Mouse (Mus musculus): Measurements from ENCODE around the gene Rps27. TPM values are rescaled to one million over a fixed set of nuclear protein-coding genes. Genes with fewer than 3 reads are reported as not detected.

Gene Rps27
- total RNA-seq, 1 experiment from 2014 or later: 5,955 TPM

DNA sequence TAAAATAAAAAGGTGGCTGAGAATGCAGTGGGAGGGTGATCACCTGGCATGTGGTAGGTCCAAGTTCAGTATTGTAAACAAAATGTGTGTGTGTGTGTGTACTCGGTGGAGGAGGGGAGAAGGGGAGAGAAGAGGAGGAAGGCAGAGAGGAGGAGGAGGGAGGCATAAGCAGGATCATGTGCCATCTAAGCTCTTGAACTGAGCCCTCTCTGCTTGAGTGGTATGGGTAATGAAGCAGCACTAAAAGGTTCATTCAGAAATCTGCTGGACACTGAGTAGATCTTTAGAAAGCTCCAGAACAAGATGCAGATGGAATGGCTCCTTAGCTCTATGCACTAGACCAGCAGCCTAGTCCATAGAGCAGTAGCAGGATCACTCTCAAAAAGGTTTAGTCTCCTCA lies 10.6 kb downstream of the Rps27 start:
- no peak for ATAC-seq (replicated peaks; ENCODE audit: insufficient number of reproducible peaks, low FRiP score, low TSS enrichment, poor library complexity, severe bottlenecking)

GRCm38 (mm10) chr3:90197548-90197947 lies 15.9 kb downstream of the Rps27 start:
- no peak for ATAC-seq (replicated peaks; ENCODE audit: insufficient number of reproducible peaks, low FRiP score, low TSS enrichment, poor library complexity, severe bottlenecking)

- ATAC-seq (replicated peaks; ENCODE audit: insufficient number of reproducible peaks, low FRiP score, low TSS enrichment, poor library complexity, severe bottlenecking): no peak
Observed at GRCm38 (mm10) chr3:90195644-90196043, 17.8 kb downstream of the Rps27 start.

DNA sequence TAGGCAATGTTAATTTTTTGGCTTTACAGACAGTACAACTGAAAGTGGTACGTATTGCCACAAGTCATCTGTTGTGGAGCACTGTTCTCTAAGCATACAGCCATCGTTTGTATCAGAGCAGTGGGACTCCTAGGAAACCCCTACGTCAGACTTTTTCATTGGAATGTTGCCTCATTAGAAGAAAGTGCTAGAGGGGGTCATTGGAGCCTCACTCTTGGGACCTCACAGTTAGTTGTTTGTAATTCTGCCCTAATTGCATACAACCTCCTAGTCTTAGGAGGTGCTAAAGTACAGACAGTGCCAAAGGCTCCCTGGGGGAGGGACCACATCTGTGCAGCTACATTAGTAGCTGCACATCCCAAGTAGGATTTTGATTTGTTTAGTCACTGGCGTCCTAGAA lies 18.7 kb downstream of the Rps27 start:
- no peak for ATAC-seq (replicated peaks; ENCODE audit: insufficient number of reproducible peaks, low FRiP score, low TSS enrichment, poor library complexity, severe bottlenecking)

GRCm38 (mm10) chr3:90190859-90191510 lies 22.5 kb downstream of the Rps27 start:
- no peak for ATAC-seq (replicated peaks; ENCODE audit: insufficient number of reproducible peaks, low FRiP score, low TSS enrichment, poor library complexity, severe bottlenecking)

DNA sequence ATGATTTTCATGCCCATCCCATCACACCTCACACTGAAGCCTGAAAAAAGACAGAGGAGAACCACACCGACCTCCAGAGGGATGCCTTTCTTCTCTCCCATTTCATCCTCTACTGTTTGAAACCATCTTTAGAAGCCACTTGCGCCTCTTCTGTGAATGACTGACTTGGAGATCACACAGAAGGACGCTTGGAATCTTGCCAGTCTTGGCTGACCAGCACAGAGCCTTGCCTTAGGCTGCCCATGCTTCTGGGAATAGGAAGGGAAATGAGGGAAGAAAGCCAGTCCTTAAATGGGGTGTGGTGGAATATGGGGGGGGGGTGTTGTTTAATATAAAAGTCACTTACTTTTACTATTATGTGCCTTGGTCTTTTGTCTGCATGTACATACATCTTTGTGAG lies 29.9 kb downstream of the Rps27 start:
- no peak for ATAC-seq (replicated peaks; ENCODE audit: insufficient number of reproducible peaks, low FRiP score, low TSS enrichment, poor library complexity, severe bottlenecking)

GRCm38 (mm10) chr3:90179566-90179965 lies 33.9 kb downstream of the Rps27 start:
- ATAC-seq (replicated peaks; ENCODE audit: insufficient number of reproducible peaks, low FRiP score, low TSS enrichment, poor library complexity, severe bottlenecking): no peak

Other genes starting within 250 kb of the Rps27 start
- gene Hax1, start 214.9 kb downstream of the Rps27 start, total RNA-seq (2017): 44.9 to 89.5 TPM (median 54.6 TPM) in 3 replicates
- gene 4933434E20Rik, start 162.0 kb downstream of the Rps27 start, total RNA-seq (2017): 71.0 to 80.3 TPM (median 79.6 TPM) in 3 replicates
- gene Ubap2l, start 161.0 kb downstream of the Rps27 start, total RNA-seq (2017): 84.5 to 177 TPM (median 158 TPM) in 3 replicates
- 927 to 1,272 TPM (median 1,055 TPM) in 3 replicates for gene Tpm3, start 141.0 kb downstream of the Rps27 start, total RNA-seq (2017)
- gene Nup210l, start 109.5 kb downstream of the Rps27 start, total RNA-seq (2017): 0.19 to 0.49 TPM (median 0.32 TPM) in 3 replicates
- gene Rab13, start within 50 bp of the Rps27 start, total RNA-seq (2017): not detected in 3 replicates
- 64.6 to 97.8 TPM (median 65.2 TPM) in 3 replicates for gene Jtb, start 17.9 kb upstream of the Rps27 start, total RNA-seq (2017)
- gene Creb3l4, start 29.9 kb upstream of the Rps27 start, total RNA-seq (2017): 0.49 to 1.1 TPM in 2 of 3 replicates, not detected in the other
- 32.3 to 49.4 TPM (median 46.6 TPM) in 3 replicates for gene Slc39a1, start 34.5 kb upstream of the Rps27 start, total RNA-seq (2017)
- gene Crtc2, start 40.5 kb upstream of the Rps27 start, total RNA-seq (2017): 19.2 to 40.7 TPM (median 19.9 TPM) in 3 replicates
- gene Dennd4b, start 51.5 kb upstream of the Rps27 start, total RNA-seq (2017): 15.4 to 39.1 TPM (median 16.3 TPM) in 3 replicates
- gene Gatad2b, start 79.5 kb upstream of the Rps27 start, total RNA-seq (2017): 26.9 to 46.5 TPM (median 34.1 TPM) in 3 replicates
- gene Slc27a3, start 176.3 kb upstream of the Rps27 start, total RNA-seq (2017): 2.1 TPM in 1 of 3 replicates, not detected in the others
- gene Ints3, start 220.0 kb upstream of the Rps27 start, total RNA-seq (2017): 11.7 to 26.5 TPM (median 12.9 TPM) in 3 replicates

Data from monocyte, adult 5-6 weeks (primary cell).